Mouse (Mus musculus) right cerebral cortex, postnatal 25 days (tissue): Measurements from ENCODE around the gene Olfr1197.

Experiments
- DNase-seq: peaks from one replicate; pipeline ENCODE4 v3.0.0; 2022

Olfr1197 gene

GRCm38 (mm10) chr2:88732266-88732665, at the start of gene Olfr1197:
TSS of gene Olfr1197 (minus strand) at chr2:88732366.
- no peak for DNase-seq

GRCm38 (mm10) chr2:88770388-88770787, 38.2 kb upstream of the Olfr1197 start, which contains the start of gene Olfr1200:
TSS of gene Olfr1200 (minus strand) at chr2:88770488.
- DNase-seq, result no peak

GRCm38 (mm10) chr2:88760369-88760768, 28.2 kb upstream of the Olfr1197 start, which contains the start of gene Olfr1199:
TSS of gene Olfr1199 (minus strand) at chr2:88760469.
- DNase-seq, result no peak

GRCm38 (mm10) chr2:88751270-88751669, 19.1 kb upstream of the Olfr1197 start, which contains the start of gene Olfr1198:
TSS of gene Olfr1198 (minus strand) at chr2:88751370.
- DNase-seq, result no peak

GRCm38 (mm10) chr2:88743379-88743778, 11.2 kb upstream of the Olfr1197 start:
- DNase-seq, result no peak

GRCm38 (mm10) chr2:88704497-88704896, 27.7 kb downstream of the Olfr1197 start, which contains the start of gene Olfr1196:
TSS of gene Olfr1196 (minus strand) at chr2:88704597.
- no peak for DNase-seq

- DNase-seq, result no peak
These were observed 43.1 kb downstream of the Olfr1197 start, which contains the start of gene Olfr1195 for GRCm38 (mm10) chr2:88689087-88689486. TSS of gene Olfr1195 (minus strand) at chr2:88689187.
